Mouse (Mus musculus): Measurements from ENCODE around the gene Anks6.
"Not testable (repeated sequence)": the region's sequence is repeated elsewhere in the genome, so short reads cannot be mapped to it uniquely, and the experiment has no call there.

Anks6 gene

DNA sequence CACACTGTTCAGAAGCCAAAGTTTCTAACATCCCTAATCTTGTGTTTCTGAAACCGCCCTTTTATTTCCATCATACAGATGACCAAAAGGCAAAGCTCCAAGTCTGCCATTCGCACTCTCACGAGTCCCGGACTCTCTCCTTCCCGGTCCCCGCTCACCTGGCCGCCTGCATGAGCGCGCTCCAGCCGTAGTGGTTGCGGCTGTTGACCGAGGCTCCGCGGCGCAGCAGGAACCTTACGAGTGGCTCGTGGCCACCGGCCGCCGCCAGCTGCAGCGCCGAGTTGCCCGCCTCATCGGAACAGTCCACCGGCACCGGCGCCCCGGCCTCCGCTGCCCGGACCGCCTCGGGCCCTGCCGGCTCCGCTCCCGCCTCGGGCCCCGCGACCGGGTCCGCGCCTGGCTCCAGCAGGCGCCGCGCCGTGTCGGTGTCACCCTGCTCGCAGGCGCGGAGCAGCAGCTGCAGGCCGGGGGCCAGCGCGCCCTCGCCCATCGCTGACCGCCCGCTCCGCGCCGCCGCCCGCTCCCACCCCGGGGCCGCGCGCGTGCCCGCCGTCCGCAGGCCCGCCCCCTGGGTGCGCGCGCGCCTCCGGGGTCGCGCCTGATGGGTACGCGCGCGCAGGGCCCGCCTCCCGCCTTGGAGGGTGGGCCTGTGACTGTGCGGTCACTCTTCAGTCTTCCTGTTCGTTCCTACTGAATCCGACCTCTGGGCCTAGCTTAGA lies at the start of gene Anks6:
Gene Anks6 (minus strand): TSS at position 637 of the 719 bp plus-strand sequence.
- peak; percentile 76 for DNase-seq (ENCODE audit: extremely low spot score)

GRCm38 (mm10) chr4:47103561-47103960 lies 46.3 kb upstream of the Anks6 start:
- no peak for DNase-seq (ENCODE audit: extremely low spot score)

DNA sequence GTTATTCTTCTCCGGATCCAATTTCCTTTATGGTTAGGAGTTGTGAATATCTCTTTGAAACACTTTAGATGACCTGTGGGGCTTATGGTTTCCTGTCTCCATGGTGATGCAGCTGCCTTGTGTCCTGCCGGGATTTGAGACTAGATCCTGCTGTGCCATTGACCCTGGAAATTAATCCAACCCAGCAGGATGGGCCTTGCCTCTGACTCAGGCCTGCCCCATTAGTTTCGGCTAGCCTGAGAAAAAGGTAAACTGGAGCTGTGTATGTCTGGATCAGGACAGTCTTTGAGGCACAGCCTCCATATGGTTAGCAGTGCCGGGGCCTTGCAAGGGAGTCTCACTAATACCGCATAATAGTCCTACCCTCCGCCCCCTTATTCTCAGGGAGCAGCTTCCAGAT lies 36.4 kb upstream of the Anks6 start:
- DNase-seq (ENCODE audit: extremely low spot score): peak; percentile 42

DNA sequence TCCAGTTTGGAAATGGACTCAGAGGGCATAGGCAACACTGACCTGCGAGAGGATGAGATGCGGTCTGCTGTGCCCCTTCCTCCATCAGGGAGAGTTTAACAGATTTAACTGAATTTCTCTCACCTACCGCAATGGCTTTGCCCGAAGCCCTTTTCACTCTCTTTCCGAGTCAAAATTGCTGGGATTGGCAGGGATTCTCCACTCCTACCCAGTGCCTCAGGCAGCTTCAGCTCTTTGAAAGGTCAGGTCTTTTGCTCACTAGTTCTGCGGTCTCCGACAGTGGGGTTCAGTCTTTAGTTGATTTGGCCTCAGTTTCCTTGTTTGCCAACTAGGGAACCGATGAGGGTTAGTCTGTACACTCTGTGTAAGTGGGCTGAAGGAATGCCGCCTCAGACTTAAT lies 35.9 kb upstream of the Anks6 start:
- peak; percentile 20 for DNase-seq (ENCODE audit: extremely low spot score)

GRCm38 (mm10) chr4:47092387-47093021 lies 35.3 kb upstream of the Anks6 start:
- peak; percentile 40 for DNase-seq (ENCODE audit: extremely low spot score)

DNA sequence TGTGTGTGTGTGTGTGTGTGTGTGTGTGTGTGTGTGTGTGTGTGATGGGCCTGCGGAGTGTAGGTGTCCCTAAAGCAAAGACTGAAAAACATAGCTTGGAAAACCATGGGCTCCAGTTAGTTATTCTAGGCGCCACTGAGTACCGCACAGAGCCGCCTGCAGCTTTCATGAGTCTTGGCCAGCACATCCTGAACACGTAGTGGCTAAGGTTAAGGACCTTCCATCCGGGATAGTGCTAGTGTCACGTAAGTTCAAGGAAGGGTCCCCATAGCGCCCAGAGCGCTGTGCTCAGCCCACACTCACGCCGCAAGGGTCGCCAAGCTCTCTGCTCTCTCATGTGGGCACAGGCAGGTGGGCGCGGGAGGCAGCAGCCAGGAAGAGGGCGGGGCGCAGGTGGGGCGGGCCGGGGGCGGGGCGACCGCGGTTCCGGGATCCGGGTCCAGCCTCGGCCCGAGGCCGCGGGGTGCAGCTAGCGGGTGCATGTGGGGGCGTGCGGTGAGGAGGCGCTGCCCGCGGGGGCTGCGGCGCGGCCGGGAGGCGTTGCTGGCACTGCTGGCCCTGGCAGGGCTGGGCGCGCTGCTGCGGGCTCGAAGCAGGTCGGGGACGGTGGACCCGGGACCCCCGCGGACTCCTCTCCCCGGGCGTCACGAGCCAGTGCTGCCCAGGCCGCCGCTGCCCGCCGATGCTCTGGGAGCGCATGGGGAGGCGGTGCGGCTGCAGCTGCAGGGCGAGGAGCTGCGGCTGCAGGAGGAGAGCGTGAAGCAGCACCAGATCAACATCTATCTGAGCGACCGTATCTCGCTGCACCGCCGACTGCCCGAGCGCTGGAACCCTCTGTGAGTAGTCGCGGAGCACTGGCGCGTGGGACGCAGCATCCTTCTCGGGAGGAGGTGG lies 34.5 kb upstream of the Anks6 start, which contains the start of gene Galnt12:
Gene Galnt12 (plus strand): TSS at position 417 of the 894 bp plus-strand sequence.
- peak; percentile 49 for DNase-seq (ENCODE audit: extremely low spot score)

DNA sequence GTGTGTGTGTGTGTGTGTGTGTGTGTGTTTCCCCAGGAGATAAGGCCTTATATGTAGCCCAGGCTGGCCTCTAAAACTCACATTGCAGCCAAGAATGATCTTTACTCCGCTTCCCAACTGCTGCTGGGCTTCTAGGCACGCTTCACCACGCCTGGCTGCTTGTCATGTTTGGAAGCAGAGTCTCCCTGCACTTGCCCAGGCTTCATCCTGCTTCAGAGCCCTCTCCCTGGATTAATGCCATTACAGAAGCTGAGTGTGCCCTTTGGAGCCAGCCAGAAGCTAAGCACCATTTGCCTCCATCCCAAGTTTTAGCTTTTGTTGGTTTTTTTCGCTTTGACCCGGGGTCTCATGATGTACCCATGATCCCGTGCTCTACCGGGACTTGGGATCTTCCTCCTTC lies 31.4 kb upstream of the Anks6 start:
- DNase-seq (ENCODE audit: extremely low spot score): no peak

DNA sequence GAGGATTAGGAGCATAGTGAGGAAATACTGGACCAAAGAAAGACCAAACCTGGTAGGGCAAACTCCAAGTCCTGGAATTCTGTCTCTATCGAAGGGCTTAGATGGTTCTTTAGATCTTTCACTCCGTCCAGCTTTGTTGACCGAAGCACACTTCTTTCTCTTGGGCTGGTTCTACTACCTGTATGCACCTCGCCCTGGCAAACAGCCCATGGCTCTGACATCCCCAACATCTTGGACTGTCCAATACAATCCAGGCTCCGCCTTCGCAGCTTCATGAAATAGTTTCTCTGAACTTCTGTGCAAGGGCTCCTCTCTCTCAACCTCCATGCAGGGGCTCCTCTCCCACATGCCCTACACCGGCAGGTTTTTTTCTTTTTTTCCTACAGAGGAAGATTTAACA lies 26.6 kb upstream of the Anks6 start:
- no peak for DNase-seq (ENCODE audit: extremely low spot score)

DNA sequence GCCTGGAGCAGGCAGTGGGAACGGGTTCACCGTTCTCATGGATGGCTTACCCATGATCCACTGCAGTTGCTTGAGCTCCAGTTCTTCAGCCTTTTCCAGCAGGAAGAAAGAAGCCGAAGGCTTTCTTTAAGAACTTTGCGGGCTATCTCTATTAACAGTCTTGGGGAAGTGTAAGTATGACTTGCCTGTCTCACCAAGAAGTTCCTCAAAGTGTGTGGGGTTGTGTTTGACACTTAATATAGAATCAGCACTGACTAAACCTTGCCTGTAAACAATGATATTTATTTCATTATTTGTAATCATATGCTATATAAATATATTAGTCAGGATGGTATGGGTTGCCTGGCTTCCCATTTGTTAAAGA lies 23.4 kb upstream of the Anks6 start:
- no peak for DNase-seq (ENCODE audit: extremely low spot score)

DNA sequence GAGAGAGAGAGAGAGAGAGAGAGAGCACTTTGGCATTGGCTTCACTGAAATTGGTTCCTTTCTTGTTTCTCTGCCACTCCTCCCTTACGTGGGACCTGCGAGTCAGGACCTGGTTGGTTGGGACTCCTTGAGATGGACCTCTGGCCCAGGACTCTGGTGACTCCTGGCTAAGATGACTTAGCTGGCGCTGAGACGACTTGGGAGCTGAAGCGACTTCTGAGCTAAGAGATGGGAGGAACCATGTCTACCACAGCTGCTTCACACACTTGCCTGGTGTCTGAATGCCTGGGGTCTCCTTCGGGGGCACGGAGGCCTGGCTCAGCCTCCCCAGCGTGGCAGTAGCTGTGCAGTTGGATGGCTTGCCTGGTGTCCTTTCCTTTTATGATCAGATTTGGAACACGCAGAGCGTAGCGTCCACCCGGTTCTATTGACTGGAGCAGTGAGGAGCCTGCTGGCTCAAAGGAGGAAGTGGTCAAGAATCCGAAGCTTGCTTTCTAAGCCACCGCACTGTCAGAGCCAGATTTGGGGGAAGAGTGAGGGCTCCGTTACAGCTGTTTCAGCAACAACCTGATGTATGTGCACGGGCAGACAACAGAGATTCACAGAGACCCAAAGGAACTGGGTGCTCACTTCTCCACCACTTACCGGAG lies 22.9 kb upstream of the Anks6 start:
- DNase-seq (ENCODE audit: extremely low spot score): no peak

DNA sequence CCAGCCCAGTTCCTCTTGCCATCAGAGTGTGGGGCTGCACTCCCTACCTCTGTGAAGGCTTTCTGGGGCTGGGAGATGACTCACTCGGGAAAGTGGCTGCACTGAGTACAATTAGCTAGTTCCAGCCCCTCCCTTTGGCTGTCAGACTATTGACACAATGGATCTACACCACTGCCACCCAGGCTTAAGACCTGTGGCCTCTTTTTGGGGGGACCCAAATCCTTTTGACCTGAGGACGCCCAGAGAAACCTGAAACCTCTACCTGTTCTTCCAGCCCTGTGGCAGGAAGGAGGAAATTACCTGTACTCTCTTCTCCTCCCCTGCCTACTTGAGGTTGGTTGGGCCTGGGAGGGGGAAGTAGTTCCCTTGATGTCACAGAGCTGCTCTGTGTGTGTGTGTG lies 17.8 kb upstream of the Anks6 start:
- DNase-seq (ENCODE audit: extremely low spot score): no peak

GRCm38 (mm10) chr4:47060900-47061299 lies 3.7 kb upstream of the Anks6 start:
- no peak for DNase-seq (ENCODE audit: extremely low spot score)

DNA sequence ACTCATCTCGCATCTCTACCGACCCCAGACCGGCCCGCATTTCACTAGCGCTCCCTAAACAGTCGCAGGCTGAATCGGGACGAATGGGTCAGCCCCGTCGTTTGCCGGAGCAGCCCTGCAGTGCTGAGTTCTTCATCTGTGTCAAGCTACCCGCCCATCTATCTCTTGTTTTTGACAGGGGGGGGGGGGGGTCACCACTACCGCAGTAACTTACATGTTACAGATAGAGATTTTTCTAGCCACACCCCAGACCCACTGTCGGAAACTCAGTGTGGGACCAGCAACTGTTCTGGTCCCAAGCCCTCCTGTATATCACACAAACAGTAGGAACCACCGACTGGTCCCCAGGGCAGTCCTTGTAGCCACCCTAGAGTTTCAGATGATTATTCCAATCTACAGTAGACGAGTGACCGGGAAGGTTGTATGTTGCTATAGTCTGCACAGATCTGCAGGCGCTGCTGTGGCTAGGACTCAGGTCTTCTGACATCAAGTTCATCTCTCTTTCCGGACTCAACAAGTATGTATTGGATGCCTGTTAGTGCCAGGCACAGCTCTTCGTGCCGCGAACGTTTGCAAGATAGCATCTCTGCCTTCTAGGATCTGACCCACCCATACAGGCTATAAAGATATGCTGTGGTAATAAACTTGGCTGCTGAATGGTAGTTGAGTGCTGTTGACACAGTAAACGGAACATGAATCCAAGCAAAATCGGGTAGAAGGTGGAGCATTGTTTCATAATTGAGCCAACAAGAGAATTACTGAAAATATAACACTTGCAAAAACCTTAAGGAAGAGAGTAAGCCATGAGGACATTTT lies 491 bp upstream of the Anks6 start:
- DNase-seq (ENCODE audit: extremely low spot score): no peak

GRCm38 (mm10) chr4:47055570-47056080 lies 1.6 kb downstream of the Anks6 start:
- DNase-seq (ENCODE audit: extremely low spot score): no peak

DNA sequence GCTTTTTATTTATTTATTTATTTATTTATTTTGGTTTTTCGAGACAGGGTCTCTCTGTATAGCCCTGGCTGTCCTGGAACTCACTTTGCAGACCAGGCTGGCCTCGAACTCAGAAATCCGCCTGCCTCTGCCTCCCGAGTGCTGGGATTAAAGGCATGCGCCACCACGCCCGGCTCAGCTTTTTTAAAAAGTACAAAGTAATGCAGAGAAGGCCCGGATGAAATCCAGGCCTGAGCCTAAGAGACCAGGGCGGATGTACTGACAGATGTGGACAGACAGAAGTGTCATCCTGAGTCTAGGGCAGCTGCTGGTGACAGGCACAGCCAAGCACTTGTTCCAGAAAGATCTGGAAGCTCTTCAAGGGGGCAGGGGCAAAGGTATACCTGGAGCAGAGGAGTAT lies 2.1 kb downstream of the Anks6 start:
- DNase-seq (ENCODE audit: extremely low spot score): not testable (repeated sequence)

DNA sequence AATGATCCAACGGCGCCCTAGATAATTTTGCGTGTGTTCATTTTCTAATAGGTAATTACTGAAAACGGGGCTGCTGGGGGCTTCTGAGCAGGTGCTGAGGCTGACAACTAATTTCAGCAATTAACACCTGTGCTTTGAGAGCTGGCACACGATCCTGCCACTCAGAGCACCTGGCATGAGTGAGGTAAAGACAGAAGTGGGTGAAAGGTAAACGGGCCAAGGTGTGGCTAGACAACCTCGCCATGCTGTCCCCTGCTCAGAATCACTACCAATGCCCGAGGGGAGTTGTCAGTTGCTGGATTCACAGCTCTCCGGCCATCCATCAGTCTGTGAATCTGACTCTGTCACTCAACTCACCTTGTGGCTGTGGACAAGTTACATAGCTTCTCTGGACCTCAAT lies 5.3 kb downstream of the Anks6 start:
- DNase-seq (ENCODE audit: extremely low spot score): no peak

DNA sequence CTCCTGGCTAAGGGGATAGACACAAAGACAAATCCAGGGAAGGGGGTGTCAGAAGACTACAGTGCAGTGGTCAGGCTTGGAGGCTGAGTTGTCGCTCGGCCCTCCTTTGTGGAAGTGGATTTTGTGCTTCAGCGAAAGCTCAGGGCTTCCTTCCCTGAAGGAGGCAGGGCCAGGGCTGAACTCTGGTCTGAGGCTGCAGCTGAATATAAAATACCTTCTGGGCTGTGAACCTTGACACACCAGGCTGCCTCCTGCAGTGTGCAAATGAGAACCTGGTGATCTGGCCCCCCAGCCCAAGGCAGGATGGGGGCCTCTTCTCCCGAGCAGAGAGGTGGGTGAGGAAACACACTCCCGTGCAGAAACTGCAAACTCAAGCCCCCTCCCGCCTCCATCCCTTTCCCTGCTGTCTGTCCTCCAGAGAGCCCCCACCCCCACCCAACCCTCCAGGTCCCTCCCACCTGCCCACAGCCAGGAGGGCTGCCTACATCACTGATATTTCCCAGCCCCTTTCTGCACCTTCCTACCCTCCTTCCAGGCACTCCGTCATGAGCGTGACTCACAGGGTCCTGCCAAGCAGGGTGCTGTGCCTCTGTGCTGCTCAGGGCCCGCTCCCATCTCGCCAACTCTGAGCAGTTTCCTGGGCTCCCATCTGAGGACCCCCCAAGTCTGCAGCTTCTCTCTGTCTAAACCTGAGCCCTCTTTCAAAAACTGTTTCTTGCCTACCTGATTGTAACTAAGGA lies 6.4 kb downstream of the Anks6 start:
- DNase-seq (ENCODE audit: extremely low spot score): no peak

GRCm38 (mm10) chr4:47050167-47050566 lies 7.1 kb downstream of the Anks6 start:
- DNase-seq (ENCODE audit: extremely low spot score): peak; percentile 88

- no peak for DNase-seq (ENCODE audit: extremely low spot score)
Observed at GRCm38 (mm10) chr4:47049216-47049615, 8.0 kb downstream of the Anks6 start.

GRCm38 (mm10) chr4:47047765-47048164 lies 9.5 kb downstream of the Anks6 start:
- DNase-seq (ENCODE audit: extremely low spot score): no peak
